Mouse (Mus musculus) E14TG2a.4 (cell line): Measurements from ENCODE around the gene Opa3.

Experiments used
- CTCF ChIP-seq: conservative IDR thresholded peaks from 2 replicates; pipeline ENCODE4 v1.5.1; 2014; ENCODE audit warnings: low read length
- NANOG ChIP-seq: IDR thresholded peaks from 2 replicates; pipeline ENCODE4 v1.6.1; 2014; ENCODE audit warnings: borderline replicate concordance, low read length, mixed read lengths
- POU5F1 ChIP-seq: IDR thresholded peaks from 2 replicates; pipeline ENCODE4 v1.6.1; 2014; ENCODE audit warnings: low read length, borderline replicate concordance

GRCm38 (mm10) chr7:19208201-19208910, 19.8 kb upstream of the Opa3 start:
- TF ChIP-seq CTCF: no peak
- TF ChIP-seq NANOG: no peak
- no peak for TF ChIP-seq POU5F1
